Mouse (Mus musculus) gastrocnemius, adult 2 months (tissue): ENCODE data around the gene Rnf187. TPM values are rescaled to one million over a fixed set of nuclear protein-coding genes. Genes with fewer than 3 reads are reported as not detected.

Source experiments
- DNase-seq: peaks from one replicate; pipeline ENCODE4 v3.0.0; 2022
- H3K27ac ChIP-seq: fragments of 200-600 bp; 2 replicates; pipeline ENCODE4 v1.8.1; 2022; ENCODE audit warnings: mild to moderate bottlenecking
- H3K4me3 ChIP-seq: fragments of 200-600 bp; 2 replicates; pipeline ENCODE4 v1.8.1; 2022; ENCODE audit warnings: mild to moderate bottlenecking, moderate library complexity
- CTCF ChIP-seq: fragments of 200-600 bp; IDR thresholded peaks from 2 replicates; pipeline ENCODE4 v1.8.1; 2022; ENCODE audit warnings: antibody characterized with exemption, mild to moderate bottlenecking, moderate library complexity
- intact Hi-C: fragments of 180-260 bp; cut with DNase I; formaldehyde crosslinking; loops from one replicate; pipeline ENCODE4 v1.15.1; 2025
- total RNA-seq, 2 experiments: library from RNA; stranded (reverse); gene quantifications; 2 replicates each; pipeline ENCODE4 v1.2.3; 2021

Gene Rnf187
- total RNA-seq, 2 experiments from 2014 or later, result 95.2 to 101 TPM

GRCm38 (mm10) chr11:58978027-58978705 is 39.5 kb upstream of the Rnf187 start, which contains the start of gene Trim11:
Gene Trim11 (plus strand): TSS chr11:58978093.
- 0 out of 2 replicates have a peak, but pooled peaks have one; percentile 8 for TF ChIP-seq CTCF
- peak; percentile 75 for DNase-seq
- H3K27ac ChIP-seq, result peak within 1 kb of the TSS; percentile 94
- intact Hi-C loops, result loop anchor here (10.0 kb wide), 1 partner anchor 217 kb away; the partner anchor contains the start of gene Guk1
- H3K4me3 ChIP-seq, result peak within 1 kb of the TSS; percentile 85

- TF ChIP-seq CTCF, result no peak
- intact Hi-C loops, result loop anchor here (10.0 kb wide), 1 partner anchor 217 kb away; the partner anchor contains the start of gene Guk1
- no peak for DNase-seq
- H3K27ac ChIP-seq, result peak overlapping the region; percentile 94
- H3K4me3 ChIP-seq, result peak overlapping the region; percentile 85
Measured at GRCm38 (mm10) chr11:58977607-58978026, 38.9 kb upstream of the Rnf187 start.

GRCm38 (mm10) chr11:58977150-58977549 is 38.4 kb upstream of the Rnf187 start:
- DNase-seq, result peak; percentile 62
- H3K27ac ChIP-seq, result peak overlapping the region; percentile 94
- no peak for TF ChIP-seq CTCF
- peak overlapping the region; percentile 85 for H3K4me3 ChIP-seq
- intact Hi-C loops, result loop anchor here (10.0 kb wide), 1 partner anchor 218 kb away; the partner anchor contains the start of gene Guk1

DNA sequence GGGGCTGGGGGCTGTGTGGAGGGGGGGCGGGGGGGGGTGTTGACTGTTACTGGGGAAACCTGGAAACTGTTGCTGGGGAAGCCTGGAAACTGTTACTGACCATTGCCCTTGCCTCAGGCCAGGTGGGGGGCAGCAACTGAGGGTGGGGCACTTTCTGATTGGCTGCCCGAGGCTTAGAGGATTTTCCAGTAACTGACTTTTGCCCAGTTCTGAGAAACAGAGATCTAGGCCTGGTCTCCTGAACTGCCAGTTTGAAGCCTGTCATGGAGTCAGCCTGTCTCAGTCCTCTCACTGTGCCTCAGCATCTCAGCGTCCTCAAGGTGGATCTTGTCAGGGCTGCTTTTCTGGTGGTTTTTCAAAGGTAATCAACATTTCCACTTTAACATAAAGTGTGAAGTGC is 35.7 kb upstream of the Rnf187 start:
- Histone ChIP-seq H3K27ac (no peak overlapping the region), H3K4me3 (no peak overlapping the region)
- peak; percentile 8 for DNase-seq
- TF ChIP-seq CTCF, result no peak
- intact Hi-C loops, result loop anchor here (10.0 kb wide), 1 partner anchor 220 kb away; the partner anchor contains the start of gene Guk1

- intact Hi-C loops, result loop anchor here (10.0 kb wide), 1 partner anchor 223 kb away; the partner anchor contains the start of gene Guk1
- Histone ChIP-seq H3K27ac (0 out of 2 replicates have a peak overlapping the region, but pooled peaks have one; percentile 20), H3K4me3 (no peak overlapping the region)
- DNase-seq, result no peak
- TF ChIP-seq CTCF, result no peak
Measured at GRCm38 (mm10) chr11:58971796-58972195, 33.1 kb upstream of the Rnf187 start.

DNA sequence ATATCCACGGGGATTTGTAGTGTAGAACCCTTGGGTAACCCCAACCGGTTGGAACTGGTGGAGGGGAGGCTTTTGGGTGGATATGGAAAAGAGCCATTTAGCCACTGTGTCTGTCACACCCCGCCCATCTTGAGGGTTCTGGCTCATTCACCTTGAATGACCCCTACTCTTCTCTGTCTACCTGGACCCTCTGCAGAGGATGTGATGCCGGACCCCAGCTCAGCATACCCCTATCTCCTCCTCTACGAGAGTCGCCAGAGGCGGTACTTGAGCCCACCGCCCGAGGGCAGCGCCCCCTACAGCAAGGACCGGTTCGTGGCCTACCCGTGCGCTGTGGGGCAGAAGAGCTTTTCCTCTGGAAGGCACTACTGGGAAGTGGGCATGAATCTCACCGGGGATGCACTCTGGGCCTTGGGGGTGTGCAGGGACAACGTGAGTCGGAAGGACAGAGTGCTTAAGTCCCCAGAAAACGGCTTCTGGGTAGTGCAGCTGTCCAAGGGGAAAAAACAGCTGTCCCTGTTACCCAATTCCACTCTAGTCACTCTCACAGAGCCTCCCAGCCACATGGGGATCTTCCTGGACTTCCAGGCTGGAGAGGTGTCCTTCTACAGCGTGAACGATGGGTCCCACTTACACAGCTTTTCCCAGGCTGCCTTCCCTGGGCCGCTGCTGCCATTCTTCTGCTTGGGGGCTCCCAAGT is 32.3 kb upstream of the Rnf187 start:
- no peak for DNase-seq
- Histone ChIP-seq H3K4me3 (no peak overlapping the region), H3K27ac (0 out of 2 replicates have a peak overlapping the region, but pooled peaks have one; percentile 20)
- peak; percentile 13; the same call in 1 of the 2 replicates for TF ChIP-seq CTCF
- intact Hi-C loops, result loop anchor here (10.0 kb wide), 1 partner anchor 224 kb away; the partner anchor contains the start of gene Guk1

GRCm38 (mm10) chr11:58969659-58970058 is 30.9 kb upstream of the Rnf187 start:
- intact Hi-C loops, result loop anchor here (10.0 kb wide), 1 partner anchor 225 kb away; the partner anchor contains the start of gene Guk1
- no peak for DNase-seq
- no peak overlapping the region for H3K27ac ChIP-seq
- no peak overlapping the region for H3K4me3 ChIP-seq
- no peak for TF ChIP-seq CTCF

DNA sequence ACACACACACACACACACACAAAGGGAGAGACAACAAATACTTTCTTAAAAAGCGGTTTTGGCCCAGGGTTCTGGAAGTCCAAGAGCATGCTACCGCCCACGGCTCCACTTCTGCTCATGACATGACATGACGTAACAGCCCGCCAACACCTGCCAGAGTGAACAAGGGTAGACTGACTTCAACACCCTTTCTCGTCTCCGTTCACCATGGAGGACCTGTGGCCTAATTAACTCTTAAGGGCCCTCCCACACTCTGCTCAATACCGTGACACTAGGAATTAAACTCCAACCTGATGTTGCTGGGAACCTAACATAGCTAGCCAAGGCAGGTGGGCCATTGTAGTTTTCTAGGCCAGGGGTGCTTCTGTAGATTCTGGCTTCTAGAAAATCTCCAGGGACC is 30.3 kb upstream of the Rnf187 start:
- H3K4me3 ChIP-seq, result no peak overlapping the region
- TF ChIP-seq CTCF, result no peak
- no peak overlapping the region for H3K27ac ChIP-seq
- intact Hi-C loops, result no loop called here
- DNase-seq, result no peak

DNA sequence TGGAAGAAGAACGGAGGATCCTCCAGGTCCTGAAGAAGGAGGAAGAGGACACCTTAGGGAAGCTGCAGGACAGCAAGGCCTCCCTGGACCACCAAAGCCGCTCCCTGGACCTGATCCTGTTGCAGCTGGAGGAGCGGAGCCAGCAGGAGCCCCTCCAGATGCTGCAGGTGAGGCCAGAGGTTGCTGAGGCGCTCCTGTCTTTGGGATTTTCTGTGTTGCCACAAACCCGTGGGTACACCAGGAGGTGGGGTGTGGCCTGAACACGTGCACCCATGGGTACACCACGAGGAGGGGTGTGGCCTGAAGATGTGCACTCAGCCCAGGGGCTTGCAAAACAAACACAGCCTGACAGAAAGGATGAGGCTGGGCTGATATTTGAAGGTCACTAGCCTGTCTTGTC is 29.8 kb upstream of the Rnf187 start:
- no peak for TF ChIP-seq CTCF
- intact Hi-C loops, result no loop called here
- H3K27ac ChIP-seq, result no peak overlapping the region
- DNase-seq, result no peak
- no peak overlapping the region for H3K4me3 ChIP-seq

DNA sequence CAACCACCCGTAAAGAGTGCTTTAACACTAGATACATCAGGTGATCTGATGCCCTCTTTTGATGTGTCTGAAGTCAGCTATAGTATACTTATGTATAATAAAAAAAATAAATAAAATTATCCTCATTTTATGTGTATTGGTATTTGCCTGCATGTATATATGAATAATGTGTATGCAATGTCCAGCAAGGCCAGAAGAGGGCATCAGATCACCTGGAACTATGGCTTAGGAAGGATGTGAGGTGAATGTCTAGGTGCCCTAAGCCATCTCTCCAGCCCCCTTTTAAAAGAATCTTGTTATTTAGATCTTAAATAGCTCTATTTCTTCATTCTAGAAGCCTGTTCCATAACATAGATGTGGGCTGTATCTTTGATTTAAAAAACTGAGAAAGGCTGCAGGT is 28.6 kb upstream of the Rnf187 start:
- intact Hi-C loops, result no loop called here
- peak; percentile 70 for TF ChIP-seq CTCF
- H3K4me3 ChIP-seq, result no peak overlapping the region
- H3K27ac ChIP-seq, result no peak overlapping the region
- no peak for DNase-seq

GRCm38 (mm10) chr11:58965001-58965760 is 26.5 kb upstream of the Rnf187 start:
- no peak for TF ChIP-seq CTCF
- intact Hi-C loops, result no loop called here
- DNase-seq, result no peak
- H3K4me3 ChIP-seq, result no peak overlapping the region
- no peak overlapping the region for H3K27ac ChIP-seq

- Histone ChIP-seq H3K27ac (no peak overlapping the region), H3K4me3 (no peak overlapping the region)
- DNase-seq, result no peak
- TF ChIP-seq CTCF, result no peak
- intact Hi-C loops, result no loop called here
Measured at GRCm38 (mm10) chr11:58964216-58964615, 25.5 kb upstream of the Rnf187 start.
